Mouse (Mus musculus) gastrocnemius, adult 8-10 months (tissue): ENCODE results near the gene Entpd7. TPM values are rescaled to one million over a fixed set of nuclear protein-coding genes. Genes with fewer than 3 reads are reported as not detected.

Experiments
- DNase-seq, 2 experiments: peaks; one replicate each; pipeline ENCODE4 v3.0.0; 2022; ENCODE audit warnings: low spot score in 2 of 2
- total RNA-seq, 4 experiments: library from RNA; stranded (reverse); gene quantifications; 2 replicates each; pipeline ENCODE4 v1.2.4; 2022

The Entpd7 gene
- total RNA-seq, 4 experiments from 2014 or later = 0.67 to 1.1 (median 0.92) TPM

DNA sequence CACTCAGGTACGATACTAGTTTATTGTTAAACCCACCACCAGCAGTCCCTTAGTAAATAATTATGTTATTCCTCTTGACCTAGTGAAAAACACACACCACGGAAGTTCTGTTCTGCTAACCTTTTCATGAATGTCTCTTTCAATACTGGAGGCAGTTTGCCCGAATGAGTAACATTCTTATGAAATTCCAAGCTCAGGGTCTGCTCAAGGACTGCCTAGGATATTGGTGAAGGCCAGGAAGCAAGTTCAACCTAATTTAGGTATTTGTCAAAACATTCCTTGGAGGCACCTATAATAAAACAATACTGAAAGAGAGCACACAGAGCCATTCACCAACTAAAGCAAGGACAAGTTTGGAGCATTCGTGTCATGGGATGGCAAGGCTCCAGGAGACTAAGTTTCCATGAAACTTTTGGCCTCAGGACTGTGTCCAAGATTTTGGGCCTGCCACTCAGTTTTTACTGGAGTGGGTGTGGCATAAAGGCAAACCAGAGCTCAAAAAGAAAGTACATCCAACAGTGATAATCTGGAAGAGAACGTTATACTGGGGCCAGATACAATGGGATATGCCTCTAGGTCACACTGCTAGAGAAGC is 80.0 kb downstream of the Entpd7 start:
- DNase-seq = no peak

DNA sequence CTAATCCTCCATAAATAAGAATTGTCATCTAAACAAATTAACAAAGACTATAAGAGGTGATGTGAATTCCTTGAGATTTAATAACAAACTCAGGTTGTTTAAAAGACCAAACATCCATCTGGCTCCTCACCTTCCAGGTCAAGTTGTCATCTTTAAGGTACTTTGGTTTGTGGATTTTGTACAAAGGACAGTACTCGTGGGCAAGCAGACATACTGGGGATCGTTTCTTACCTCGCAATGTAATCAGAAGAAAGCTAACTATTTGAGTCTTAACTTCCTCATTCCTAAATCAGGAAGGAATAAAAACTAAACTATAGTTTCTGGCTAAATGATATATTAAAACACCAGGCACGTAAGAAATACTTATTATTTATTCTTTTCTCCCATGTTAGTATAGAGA is 81.1 kb downstream of the Entpd7 start:
- no peak for DNase-seq

DNA sequence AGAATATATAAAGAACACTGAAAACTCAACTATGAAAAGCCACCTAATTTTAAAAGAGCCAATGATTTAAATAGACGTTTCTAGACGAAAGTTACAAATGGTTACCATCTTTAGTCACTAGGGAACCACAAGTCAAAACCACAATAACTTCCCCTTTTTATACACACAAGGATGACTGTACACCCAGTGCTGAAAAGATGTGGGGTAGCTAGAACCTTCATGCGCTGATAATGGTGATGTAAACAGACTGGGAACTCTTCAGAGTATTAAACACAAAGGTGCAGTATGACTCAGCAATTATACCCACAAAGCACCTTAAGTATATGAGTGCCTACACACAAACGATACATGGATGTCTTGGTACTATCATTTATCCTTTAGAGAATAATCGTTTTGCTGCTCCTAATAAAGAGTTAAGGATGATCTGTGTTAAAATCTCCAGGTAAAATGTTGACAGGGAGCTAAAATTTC is 82.1 kb downstream of the Entpd7 start:
- DNase-seq = no peak

DNA sequence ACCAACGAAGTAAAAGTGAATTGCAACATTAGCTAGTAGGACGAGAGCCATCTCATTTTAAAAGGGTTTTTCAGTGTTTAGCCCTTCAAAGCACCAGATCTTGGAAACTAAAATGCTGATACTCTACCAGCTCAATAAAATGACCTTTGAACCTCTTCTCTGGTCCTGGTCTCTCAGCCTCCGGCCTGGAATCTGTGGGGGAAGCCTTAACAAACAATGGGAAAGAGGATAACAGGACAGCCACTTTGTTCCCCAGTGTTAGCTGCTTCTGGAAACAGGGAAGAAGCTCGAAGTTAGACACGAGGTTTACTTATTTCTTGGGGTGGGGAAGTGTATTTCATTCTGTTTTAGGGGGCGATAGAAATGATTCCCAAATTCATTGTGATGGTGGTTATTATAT is 82.8 kb downstream of the Entpd7 start:
- DNase-seq = no peak

DNA sequence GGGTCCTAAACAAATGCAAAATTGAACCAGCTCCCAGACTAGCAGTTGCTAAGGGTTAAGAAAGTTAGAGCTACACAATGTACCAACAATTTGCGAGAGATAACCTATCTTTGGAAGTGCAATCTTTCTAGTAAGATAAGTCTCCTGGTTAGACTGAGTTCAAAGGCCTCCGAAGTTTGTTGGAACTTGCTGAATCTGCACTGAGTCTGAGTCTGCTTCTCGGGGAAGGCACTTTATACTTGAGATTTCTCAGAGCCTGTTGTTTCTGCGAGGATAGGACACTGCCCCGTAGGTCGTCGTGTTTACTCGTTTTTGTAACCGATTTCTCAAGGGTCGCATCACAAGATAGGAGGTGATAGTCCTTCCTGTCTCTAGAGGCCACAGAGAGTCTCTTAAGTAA is 86.0 kb downstream of the Entpd7 start:
- no peak for DNase-seq

DNA sequence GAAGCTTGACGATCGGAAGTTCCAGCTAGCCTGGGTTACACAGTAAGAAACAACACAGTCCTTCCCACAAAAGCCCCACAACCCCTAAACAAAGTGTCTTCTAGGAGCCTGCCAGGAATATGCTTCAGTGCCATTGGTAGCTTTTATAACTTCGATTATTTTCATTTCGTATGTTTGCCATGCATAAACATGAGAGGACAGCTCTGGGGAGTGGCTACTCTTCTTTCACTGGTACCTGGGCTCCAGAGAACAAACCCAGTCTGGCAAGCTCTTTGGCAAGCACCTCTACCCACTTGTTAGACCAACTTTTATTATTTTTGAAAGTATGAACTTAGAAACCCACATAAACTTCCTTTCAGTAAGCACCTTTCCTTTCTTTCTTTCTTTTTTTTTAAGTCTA is 87.1 kb downstream of the Entpd7 start:
- DNase-seq = no peak

DNA sequence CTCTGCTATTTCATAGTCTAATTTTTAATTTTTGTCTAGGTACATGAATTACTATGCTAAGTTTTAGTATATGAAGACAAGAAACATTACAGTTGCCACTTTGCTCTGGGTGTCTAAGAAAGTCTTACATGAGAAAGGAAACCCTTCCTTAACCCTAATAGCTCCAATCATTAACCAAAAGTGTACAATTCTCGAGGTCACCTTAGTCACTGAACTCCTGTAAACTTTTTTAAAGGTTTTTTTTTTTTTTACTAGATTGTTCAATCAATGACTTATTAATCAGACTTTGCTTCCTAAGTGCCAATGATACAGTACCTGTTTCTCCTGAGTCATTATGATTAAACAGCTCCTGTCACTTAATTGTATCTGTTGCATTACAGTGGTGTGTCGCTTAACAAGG is 87.8 kb downstream of the Entpd7 start:
- DNase-seq = no peak

DNA sequence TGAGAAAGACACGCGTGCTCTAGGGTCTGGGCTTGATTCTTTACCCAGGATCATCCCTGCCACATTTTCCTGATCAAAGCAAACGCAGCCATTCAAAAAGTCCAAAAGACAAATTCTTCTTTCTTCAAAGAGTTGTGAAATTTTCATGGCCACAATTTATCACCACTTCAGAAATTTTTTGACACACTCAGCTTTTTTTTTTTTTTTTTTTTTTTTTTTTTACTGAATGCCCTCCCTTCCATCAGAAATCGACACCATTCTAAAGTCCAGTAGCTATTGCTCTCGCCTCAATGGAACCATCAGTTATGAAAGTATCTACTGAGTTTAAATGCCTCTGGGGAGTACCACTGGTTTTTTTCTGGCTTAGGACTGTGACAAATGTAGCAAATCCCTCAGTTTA is 90.9 kb downstream of the Entpd7 start:
- DNase-seq = no peak

DNA sequence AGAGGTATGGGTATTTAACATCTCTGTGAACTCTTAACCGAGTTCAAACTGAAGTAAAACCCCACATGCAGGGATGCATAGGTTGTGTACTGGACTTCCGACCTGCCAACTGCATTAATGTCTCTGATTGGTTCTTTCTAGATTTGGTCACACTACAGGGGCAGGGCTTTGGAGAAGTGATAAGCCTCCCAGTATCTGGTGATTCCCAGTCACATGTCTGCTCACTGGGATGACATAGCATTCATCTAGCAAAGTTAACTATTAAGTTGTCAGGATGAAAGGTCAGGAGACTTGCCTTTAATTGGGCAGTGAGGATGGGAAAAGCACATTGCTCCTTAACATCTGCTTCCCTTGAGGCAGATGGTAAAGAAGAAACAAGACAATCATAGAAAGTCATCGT is 92.5 kb downstream of the Entpd7 start, which contains the start of gene Abcc2:
TSS of gene Abcc2 (plus strand) at position 213 of the 400 bp plus-strand sequence.
- DNase-seq = no peak

Other genes with a start within 250 kb of the Entpd7 start
- under 1 TPM in 3 of 4 experiments, not detected in 1; 0.07 to 0.11 (median 0.08) TPM for gene Cnnm1, start 249.2 kb upstream of the Entpd7 start, total RNA-seq
- gene Got1, start 165.1 kb upstream of the Entpd7 start, total RNA-seq = 100 to 1,000 TPM; 284 to 461 (median 369) TPM
- not detected for gene Nkx2-3, start 77.3 kb upstream of the Entpd7 start, total RNA-seq
- gene Slc25a28, start 14.8 kb upstream of the Entpd7 start, total RNA-seq = 10 to 100 TPM; 26.4 to 36.4 (median 31.5) TPM
- gene Cutc, start 63.3 kb downstream of the Entpd7 start, total RNA-seq = 10 to 100 TPM; 15.2 to 22.9 (median 17.6) TPM
- 10 to 100 TPM; 11.2 to 15.1 (median 13.3) TPM for gene Cox15, start 63.3 kb downstream of the Entpd7 start, total RNA-seq
- under 1 TPM in 1 of 4 experiments, not detected in 3; 0.11 TPM for gene Abcc2, start 92.5 kb downstream of the Entpd7 start, total RNA-seq